Mouse (Mus musculus): Measurements from ENCODE around the gene Slc35c1.

DNA sequence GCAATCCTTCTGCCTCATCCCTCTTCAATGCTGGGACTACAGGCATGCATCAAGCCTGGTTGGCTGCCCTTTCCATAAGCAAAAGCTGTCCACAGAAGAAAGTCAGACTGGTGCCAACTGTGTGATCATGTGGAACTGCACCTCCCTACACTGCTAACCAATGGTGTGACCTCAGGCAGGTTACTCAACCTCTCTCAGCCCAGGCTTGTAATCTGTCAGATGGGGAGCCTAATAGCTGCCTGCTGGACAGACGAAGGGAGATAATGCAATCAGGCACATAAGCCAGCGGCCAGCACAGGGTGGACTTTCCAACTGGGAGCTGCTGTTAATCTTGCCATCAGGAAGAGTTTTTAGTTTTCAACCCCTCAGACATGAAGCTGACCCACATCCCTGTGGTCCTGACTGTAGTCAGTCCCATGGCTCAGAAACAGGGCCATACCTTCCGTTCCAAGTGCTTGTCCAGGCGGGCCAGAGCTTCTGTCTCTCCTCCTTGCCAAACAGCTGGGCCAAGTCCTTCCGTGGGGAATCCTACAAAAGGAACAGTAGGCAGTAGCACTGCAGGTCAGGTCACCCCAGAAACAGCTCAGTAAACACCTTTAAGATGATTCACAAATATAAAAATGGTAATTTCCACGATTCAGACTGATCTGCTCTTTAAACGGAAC is 38.5 kb downstream of the Slc35c1 start:
- TF ChIP-seq CTCF (IDR thresholded peaks at IDR 0.05; ENCODE audit: low read depth, low read length) = no peak
- TF ChIP-seq POLR2AphosphoS5 (IDR thresholded peaks at IDR 0.05; ENCODE audit: insufficient replicate concordance, low read depth, low read length) = no peak
- TF ChIP-seq TAL1 (conservative IDR thresholded peaks at IDR 0.05; ENCODE audit: low read depth, low read length) = no peak
